ENCODE assay signal across 9 mouse cellular contexts in the genomic region with DNA sequence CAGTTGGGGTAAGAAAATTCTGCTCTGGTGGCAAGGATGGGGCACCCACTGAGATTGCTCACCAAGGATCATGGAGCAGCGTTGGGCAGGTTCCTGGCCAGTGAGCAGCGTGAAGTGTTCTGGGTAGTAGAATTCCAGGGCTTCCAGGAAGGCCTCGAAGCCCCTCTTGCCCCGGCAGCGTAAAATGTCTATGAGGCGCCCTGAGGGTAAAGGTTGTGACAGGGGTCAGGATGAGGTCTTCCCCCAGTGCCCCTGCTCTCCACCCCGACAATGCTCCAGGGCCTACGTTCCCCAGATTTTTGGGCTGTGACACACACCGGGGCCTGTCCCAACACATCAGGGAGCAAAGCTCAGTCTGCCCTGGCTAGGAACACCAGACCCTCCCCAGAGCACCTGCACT. TPM values are rescaled to one million over a fixed set of nuclear protein-coding genes. Genes with fewer than 3 reads are reported as not detected.
DNase-seq lines count a peak whose midpoint lies in the region; ATAC-seq and TF ChIP-seq lines count a peak whose summit lies in the region.
"Had no signal": no experiment of that assay in that cellular context is flagged by ENCODE, and none has a peak within 500 bp of the region (broad histone marks: within the 10 kb centered on the region; RNA-seq: fewer than 3 reads in every experiment).

No protein-coding gene starts in this region.

- no peaks in the 10 kb centered on the region for H3K36me3 ChIP-seq in forebrain, embryonic 13.5 days (ENCODE audit: poor library complexity, severe bottlenecking)
- no peaks in the 10 kb centered on the region for H3K36me3 ChIP-seq in limb, embryonic 12.5 days

- ATAC-seq in forebrain, embryonic 13.5 days, result no peak
- no peak for ATAC-seq in limb, embryonic 12.5 days (ENCODE audit: insufficient number of reproducible peaks, insufficient read depth, low FRiP score, low TSS enrichment, low read depth)
- ATAC-seq: Patski had no signal

- TF ChIP-seq POLR2A in lung, adult 2 months (IDR thresholded peaks at IDR 0.05; ENCODE audit: borderline replicate concordance, extremely low read depth, low read depth, low read length), result no peak
- TF ChIP-seq POLR2A in olfactory bulb, adult 2 months (IDR thresholded peaks at IDR 0.05; ENCODE audit: insufficient read depth, low read depth, low read length), result no peak

- H3K9ac ChIP-seq in forebrain, embryonic 13.5 days, result no peak overlapping the region
- no peak overlapping the region for H3K9ac ChIP-seq in limb, embryonic 12.5 days (replicated peaks)

- TF ChIP-seq CTCF in lung, adult 2 months (IDR thresholded peaks at IDR 0.05; ENCODE audit: insufficient read depth, low read length), result no peak
- no peak for TF ChIP-seq CTCF in olfactory bulb, adult 2 months (IDR thresholded peaks at IDR 0.05; ENCODE audit: insufficient read depth, low read depth, low read length)

- H3K27me3 ChIP-seq in forebrain, embryonic 13.5 days, result peaks cover 56% of the 10 kb centered on the region
- peaks cover 98% of the 10 kb centered on the region for H3K27me3 ChIP-seq in limb, embryonic 12.5 days

- no peak overlapping the region for H3K27ac ChIP-seq in forebrain, embryonic 13.5 days
- no peak overlapping the region for H3K27ac ChIP-seq in limb, embryonic 12.5 days
- no peak overlapping the region for H3K27ac ChIP-seq in olfactory bulb, adult 2 months (ENCODE audit: insufficient read depth, low read depth, low read length)

- WGBS in lung, adult 2 months, result 45% methylated on average over 9 of the region's 9 CpGs
- 81% methylated on average over 9 of the region's 9 CpGs for WGBS in forebrain, embryonic 13.5 days
- WGBS in limb, embryonic 12.5 days, result 64% methylated on average over 9 of the region's 9 CpGs
- 88% methylated on average over 9 of the region's 9 CpGs for WGBS in olfactory bulb, adult 2 months

- H3K9me3 ChIP-seq in forebrain, embryonic 13.5 days (replicated peaks), result no peaks in the 10 kb centered on the region
- H3K9me3 ChIP-seq in limb, embryonic 12.5 days, result no peaks in the 10 kb centered on the region

- no peak for DNase-seq in lung, adult 2 months
- no peak for DNase-seq in lung, postnatal 4 days
- no peak for DNase-seq in cerebellum, adult 11 months
- no peak for DNase-seq in cerebellum, adult 9-11 months
- DNase-seq: cerebellum, adult 8-10 months had no signal

- peak overlapping the region; percentile 84 for H3K4me3 ChIP-seq in lung, adult 2 months (replicated peaks; ENCODE audit: extremely low read depth, low read depth, low read length)
- peak overlapping the region; percentile 56; the same call in 1 of the 2 replicates for H3K4me3 ChIP-seq in forebrain, embryonic 13.5 days
- peak overlapping the region; percentile 56 for H3K4me3 ChIP-seq in limb, embryonic 12.5 days (replicated peaks)
- H3K4me3 ChIP-seq in olfactory bulb, adult 2 months (ENCODE audit: insufficient read depth, low read depth, low read length), result peak overlapping the region; percentile 48; the same call in 1 of the 2 replicates

- H3K4me1 ChIP-seq in lung, adult 2 months (ENCODE audit: control insufficient read depth, insufficient read depth, low read length), result peaks cover 2% of the 10 kb centered on the region
- H3K4me1 ChIP-seq in forebrain, embryonic 13.5 days, result peaks cover 31% of the 10 kb centered on the region
- H3K4me1 ChIP-seq in limb, embryonic 12.5 days (replicated peaks), result peaks cover 24% of the 10 kb centered on the region
- peaks cover 39% of the 10 kb centered on the region for H3K4me1 ChIP-seq in olfactory bulb, adult 2 months (ENCODE audit: control insufficient read depth, insufficient read depth, low read length)

- H3K4me2 ChIP-seq in forebrain, embryonic 13.5 days, result 0 out of 2 replicates have a peak overlapping the region, but pooled peaks have one; percentile 73
- peak overlapping the region; percentile 75 for H3K4me2 ChIP-seq in limb, embryonic 12.5 days

RNA-seq across cellular contexts. Expression of a gene that starts 1.3 kb away (rescaled TPM):
- 61.5 and 73.5 TPM in 2 replicates for polyA plus RNA-seq in lung, adult 2 months (2012; rRNA removed)
- polyA plus RNA-seq in forebrain, embryonic 13.5 days (2015; fragmentation: Nextera tagmentation; extraction: Ambion mirVana), result 0.92 and 0.93 TPM in 2 replicates
- polyA plus RNA-seq in limb, embryonic 12.5 days (2016; fragmentation: Nextera tagmentation; extraction: Ambion mirVana), result 3.3 and 4.2 TPM in 2 replicates
- not detected in 2 replicates for polyA plus RNA-seq in olfactory bulb, adult 2 months (2012; ENCODE audit: insufficient read depth, insufficient read length, low replicate concordance, missing spikeins)

RNA-seq across cellular contexts. Expression of a gene that starts 28.3 kb away (rescaled TPM):
- polyA plus RNA-seq in lung, adult 2 months (2012; rRNA removed), result 78.0 and 98.3 TPM in 2 replicates
- polyA plus RNA-seq in forebrain, embryonic 13.5 days (2015; fragmentation: Nextera tagmentation; extraction: Ambion mirVana), result 136 and 138 TPM in 2 replicates
- polyA plus RNA-seq in limb, embryonic 12.5 days (2016; fragmentation: Nextera tagmentation; extraction: Ambion mirVana), result 12.1 and 12.4 TPM in 2 replicates
- not detected in 2 replicates for polyA plus RNA-seq in olfactory bulb, adult 2 months (2012; ENCODE audit: insufficient read depth, insufficient read length, low replicate concordance, missing spikeins)
- polyA plus RNA-seq: Patski had no signal

RNA-seq across cellular contexts. Expression of a gene that starts 40.9 kb away (rescaled TPM):
- polyA plus RNA-seq in lung, adult 2 months (2012; rRNA removed), result 221 and 277 TPM in 2 replicates
- polyA plus RNA-seq in forebrain, embryonic 13.5 days (2015; fragmentation: Nextera tagmentation; extraction: Ambion mirVana), result 5.0 and 5.5 TPM in 2 replicates
- polyA plus RNA-seq in limb, embryonic 12.5 days (2016; fragmentation: Nextera tagmentation; extraction: Ambion mirVana), result 14.3 and 15.8 TPM in 2 replicates
- not detected in 2 replicates for polyA plus RNA-seq in olfactory bulb, adult 2 months (2012; ENCODE audit: insufficient read depth, insufficient read length, low replicate concordance, missing spikeins)

RNA-seq across cellular contexts. Expression of a gene that starts 53.8 kb away (rescaled TPM):
- 6.0 and 7.2 TPM in 2 replicates for polyA plus RNA-seq in lung, adult 2 months (2012; rRNA removed)
- not detected in 2 replicates for polyA plus RNA-seq in forebrain, embryonic 13.5 days (2015; fragmentation: Nextera tagmentation; extraction: Ambion mirVana)
- not detected in 2 replicates for polyA plus RNA-seq in limb, embryonic 12.5 days (2016; fragmentation: Nextera tagmentation; extraction: Ambion mirVana)
- not detected in 2 replicates for polyA plus RNA-seq in olfactory bulb, adult 2 months (2012; ENCODE audit: insufficient read depth, insufficient read length, low replicate concordance, missing spikeins)

Comparison
In these comparisons a context has a peak if more than half of its experiments do, and no peak if none do; other contexts are left out.
1. RNA of a gene that starts 40.9 kb away (polyA plus RNA-seq): 221 to 277 TPM in lung, adult 2 months; 14.3 to 15.8 TPM in limb, embryonic 12.5 days, 5.0 to 5.5 TPM in forebrain, embryonic 13.5 days and not detected in olfactory bulb, adult 2 months; every median in the first group is over 10 times any median in the second.
2. Peak in every context shown above with its lines, with median percentiles within 50 percentile points of each other: H3K4me3 ChIP-seq.